Mouse (Mus musculus) spleen, adult 12 weeks (tissue): Measurements from ENCODE around the gene Ankrd13a.
A peak's percentile ranks its signal among the peaks of the same experiment; 100 is the strongest.

Source experiments
- DNase-seq: peaks from one replicate; pipeline ENCODE4 v3.0.0; 2022; ENCODE audit warnings: low spot score

The Ankrd13a gene

GRCm38 (mm10) chr5:114774403-114775051 is at the start of gene Ankrd13a:
TSS of gene Ankrd13a (plus strand) at chr5:114774677.
- DNase-seq, result peak; percentile 86

- no peak for DNase-seq
Observed at GRCm38 (mm10) chr5:114728160-114728559, 46.3 kb upstream of the Ankrd13a start.

- DNase-seq, result no peak
Observed at GRCm38 (mm10) chr5:114730129-114730528, 44.3 kb upstream of the Ankrd13a start.

GRCm38 (mm10) chr5:114731498-114731897 is 43.0 kb upstream of the Ankrd13a start:
- no peak for DNase-seq

- no peak for DNase-seq
Observed at GRCm38 (mm10) chr5:114731969-114732368, 42.5 kb upstream of the Ankrd13a start.

- DNase-seq, result no peak
Observed at GRCm38 (mm10) chr5:114733606-114734005, 40.9 kb upstream of the Ankrd13a start.

GRCm38 (mm10) chr5:114737090-114737887 is 37.2 kb upstream of the Ankrd13a start:
- DNase-seq, result no peak

- DNase-seq, result no peak
Observed at GRCm38 (mm10) chr5:114738707-114739241, 35.7 kb upstream of the Ankrd13a start.

- DNase-seq, result no peak
Observed at GRCm38 (mm10) chr5:114740595-114740994, 33.9 kb upstream of the Ankrd13a start.

- DNase-seq, result no peak
Observed at GRCm38 (mm10) chr5:114742572-114742971, 31.9 kb upstream of the Ankrd13a start.

GRCm38 (mm10) chr5:114742998-114743696 is 31.3 kb upstream of the Ankrd13a start:
- DNase-seq, result no peak

GRCm38 (mm10) chr5:114743697-114744090 is 30.8 kb upstream of the Ankrd13a start:
- no peak for DNase-seq

- DNase-seq, result no peak
Observed at GRCm38 (mm10) chr5:114745581-114745980, 28.9 kb upstream of the Ankrd13a start.

GRCm38 (mm10) chr5:114746886-114747285 is 27.6 kb upstream of the Ankrd13a start:
- no peak for DNase-seq

GRCm38 (mm10) chr5:114747521-114747920 is 27.0 kb upstream of the Ankrd13a start:
- no peak for DNase-seq

GRCm38 (mm10) chr5:114750325-114750724 is 24.2 kb upstream of the Ankrd13a start:
- DNase-seq, result no peak

- DNase-seq, result no peak
Observed at GRCm38 (mm10) chr5:114752397-114752796, 22.1 kb upstream of the Ankrd13a start.

- no peak for DNase-seq
Observed at GRCm38 (mm10) chr5:114753384-114753783, 21.1 kb upstream of the Ankrd13a start.

- no peak for DNase-seq
Observed at GRCm38 (mm10) chr5:114759536-114760090, 14.9 kb upstream of the Ankrd13a start.

GRCm38 (mm10) chr5:114761980-114762379 is 12.5 kb upstream of the Ankrd13a start:
- no peak for DNase-seq

GRCm38 (mm10) chr5:114764812-114765735 is 9.4 kb upstream of the Ankrd13a start:
- DNase-seq, result no peak
